Mouse (Mus musculus) midbrain, postnatal 0 days (tissue): Measurements from ENCODE around the gene Tgfbrap1. TPM values are rescaled to one million over a fixed set of nuclear protein-coding genes. Genes with fewer than 3 reads are reported as not detected.
"Not testable (repeated sequence)": the region's sequence is repeated elsewhere in the genome, so short reads cannot be mapped to it uniquely, and the experiment has no call there.

ENCODE experiments used
- ATAC-seq: fragments of 200-750 bp; cut with Nextera tagmentation; 2 replicates; pipeline ENCODE4 v1.8.0; 2017; ENCODE audit warnings: moderate number of reproducible peaks, mild to moderate bottlenecking, moderate TSS enrichment, moderate library complexity; ENCODE audit not compliant: low FRiP score
- DNase-seq: peaks from one replicate; pipeline ENCODE4 v3.0.0-alpha.2; 2015; ENCODE audit warnings: low spot score
- H3K27ac ChIP-seq: fragments of 300-500 bp; sonication (generic); 2 replicates; pipeline ENCODE4 v1.5.1; 2014; ENCODE audit warnings: low read depth, mild to moderate bottlenecking, low read length, mixed read lengths
- H3K27me3 ChIP-seq: fragments of 300-500 bp; sonication (generic); 2 replicates; pipeline ENCODE4 v1.6.1; 2014; ENCODE audit warnings: low read length, control low read depth, mixed read lengths; ENCODE audit not compliant: insufficient read depth
- H3K36me3 ChIP-seq: fragments of 300-500 bp; sonication (generic); 2 replicates; pipeline ENCODE4 v1.6.1; 2014; ENCODE audit warnings: low read length, control low read depth, mixed read lengths; ENCODE audit not compliant: insufficient read depth
- H3K4me1 ChIP-seq: fragments of 300-500 bp; sonication (generic); 2 replicates; pipeline ENCODE4 v1.6.1; 2014; ENCODE audit warnings: mild to moderate bottlenecking, control low read depth, antibody characterized with exemption, low read length, mixed read lengths; ENCODE audit not compliant: insufficient read depth
- H3K4me2 ChIP-seq: fragments of 300-500 bp; sonication (generic); 2 replicates; pipeline ENCODE4 v1.6.1; 2014; ENCODE audit warnings: low read depth, mild to moderate bottlenecking, low read length, mixed read lengths; ENCODE audit not compliant: poor library complexity, severe bottlenecking
- H3K4me3 ChIP-seq: fragments of 300-500 bp; sonication (generic); 2 replicates; pipeline ENCODE4 v1.5.1; 2014; ENCODE audit warnings: low read depth, mild to moderate bottlenecking, low read length, moderate library complexity
- H3K9ac ChIP-seq: fragments of 300-500 bp; sonication (generic); replicated peaks from 2 replicates; pipeline ENCODE4 v1.6.1; 2014; ENCODE audit warnings: mild to moderate bottlenecking, low read length, moderate library complexity, mixed read lengths; ENCODE audit not compliant: poor library complexity, severe bottlenecking
- H3K9me3 ChIP-seq: fragments of 300-500 bp; sonication (generic); 2 replicates; pipeline ENCODE4 v1.6.1; 2016; ENCODE audit warnings: low read length, control low read depth
- CTCF ChIP-seq: IDR thresholded peaks from 2 replicates; pipeline ENCODE4 v1.5.1; 2016; ENCODE audit warnings: antibody characterized with exemption, mild to moderate bottlenecking
- WGBS: fragments of 180-500 bp; shearing (Covaris S2); extraction: QIAGEN DNeasy Blood & Tissue Kit; methylation state at CpG from one replicate; pipeline ENCODE4 v1.1.7; 2014; 5-methylcytosine and 5-hydroxymethylcytosine counted together
- polyA plus RNA-seq: library from polyadenylated mRNA; unstranded; fragments of >200 nt; fragmentation: Nextera tagmentation; extraction: Ambion mirVana; gene quantifications from 2 replicates; pipeline ENCODE4 v1.2.1, GENCODE M21; 2015
- total RNA-seq: library from RNA; depleted of rRNA; stranded (reverse); fragments of >200 nt; gene quantifications from 2 replicates; pipeline ENCODE4 v1.2.3, GENCODE M21; 2014

Tgfbrap1 gene
- total and polyA plus RNA-seq, 2 experiments from 2014 or later, result 16.9 to 47.2 TPM

- TF ChIP-seq CTCF, result peak; percentile 79
- Histone ChIP-seq H3K4me3 (no peak overlapping the region), H3K4me1 (no peaks in the 10 kb centered on the region), H3K27ac (no peak overlapping the region), H3K9ac (no peak overlapping the region), H3K9me3 (no peaks in the 10 kb centered on the region), H3K27me3 (no peaks in the 10 kb centered on the region), H3K36me3 (peaks cover 3% of the 10 kb centered on the region; the same call in 1 of the 2 replicates), H3K4me2 (no peak overlapping the region)
- WGBS, result 82% methylated on average over 4 of the region's 4 CpGs
- peak; percentile 69 for DNase-seq
- ATAC-seq, result no peak
Measured at GRCm38 (mm10) chr1:43143284-43143683, 44.8 kb upstream of the Tgfbrap1 start.

- Histone ChIP-seq H3K9ac (no peak overlapping the region), H3K36me3 (peaks cover 3% of the 10 kb centered on the region; the same call in 1 of the 2 replicates), H3K9me3 (no peaks in the 10 kb centered on the region), H3K4me2 (no peak overlapping the region), H3K27me3 (no peaks in the 10 kb centered on the region), H3K4me3 (no peak overlapping the region), H3K4me1 (no peaks in the 10 kb centered on the region), H3K27ac (no peak overlapping the region)
- no peak for TF ChIP-seq CTCF
- DNase-seq (no peak), ATAC-seq (no peak)
- WGBS, result 88% methylated on average over 6 of the region's 6 CpGs
Measured at GRCm38 (mm10) chr1:43142849-43143248, 44.4 kb upstream of the Tgfbrap1 start.

DNA sequence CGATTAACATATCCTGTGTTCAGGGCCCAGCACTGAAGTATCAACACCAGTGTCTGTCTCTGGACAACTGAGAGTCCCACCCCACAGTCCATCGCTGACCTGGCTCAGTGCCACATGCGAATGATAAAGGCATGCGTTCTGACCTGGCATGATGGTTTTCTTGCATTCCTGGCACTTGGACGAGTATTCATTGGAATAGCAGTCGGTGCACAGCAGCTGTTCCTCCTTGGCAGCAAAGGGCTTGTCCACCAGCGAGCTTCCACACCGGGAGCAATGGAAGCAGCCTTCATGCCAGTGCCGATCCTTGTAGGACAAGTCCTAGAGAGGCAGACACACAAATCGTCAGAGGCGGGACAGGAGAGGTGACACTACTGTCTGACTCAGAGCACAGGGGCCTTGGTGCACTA is 43.1 kb upstream of the Tgfbrap1 start:
- H3K4me3 ChIP-seq, result no peak overlapping the region
- no peaks in the 10 kb centered on the region for H3K27me3 ChIP-seq
- H3K36me3 ChIP-seq, result peaks cover 3% of the 10 kb centered on the region; the same call in 1 of the 2 replicates
- no peak overlapping the region for H3K27ac ChIP-seq
- H3K4me2 ChIP-seq, result no peak overlapping the region
- no peaks in the 10 kb centered on the region for H3K9me3 ChIP-seq
- H3K4me1 ChIP-seq, result no peaks in the 10 kb centered on the region
- WGBS, result 85% methylated on average over 11 of the region's 11 CpGs
- TF ChIP-seq CTCF, result no peak
- ATAC-seq (no peak), DNase-seq (peak; percentile 15)
- no peak overlapping the region for H3K9ac ChIP-seq

GRCm38 (mm10) chr1:43139587-43140266 is 41.3 kb upstream of the Tgfbrap1 start:
- Histone ChIP-seq H3K4me3 (no peak overlapping the region), H3K36me3 (peaks cover 7% of the 10 kb centered on the region; the same call in 1 of the 2 replicates), H3K9ac (no peak overlapping the region), H3K27ac (no peak overlapping the region), H3K4me2 (no peak overlapping the region), H3K4me1 (no peaks in the 10 kb centered on the region), H3K27me3 (no peaks in the 10 kb centered on the region), H3K9me3 (no peaks in the 10 kb centered on the region)
- WGBS, result 48% methylated on average over 8 of the region's 8 CpGs
- peak; percentile 87 for ATAC-seq
- peak; percentile 91 for DNase-seq
- TF ChIP-seq CTCF, result peak; percentile 99

DNA sequence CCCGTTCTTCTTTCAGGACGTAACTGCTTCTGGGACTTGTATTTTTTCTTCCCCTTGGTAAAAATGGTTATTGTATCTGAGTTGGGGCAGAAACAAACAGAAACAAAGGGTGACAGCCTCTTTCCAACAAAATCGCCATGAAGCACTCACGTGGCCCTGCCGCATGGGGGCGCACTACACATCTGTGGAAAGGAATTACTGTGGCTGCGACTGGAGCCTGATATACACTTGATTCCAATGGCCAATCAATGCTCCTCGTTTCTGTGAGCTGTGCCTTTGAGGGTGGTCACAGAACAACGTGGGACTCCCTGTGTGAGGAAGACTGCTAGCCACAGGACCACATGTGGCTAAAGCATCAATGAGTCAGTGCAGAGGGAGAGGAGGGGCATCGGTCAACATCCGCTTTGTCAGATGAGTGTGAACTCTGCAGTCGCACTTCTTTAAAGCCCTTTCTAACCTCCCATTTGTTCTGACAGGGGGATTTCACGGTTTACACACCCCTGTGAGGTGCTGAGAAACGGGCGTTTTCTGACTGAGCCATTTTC is 39.9 kb upstream of the Tgfbrap1 start:
- H3K27ac ChIP-seq, result no peak overlapping the region
- WGBS, result 69% methylated on average over 15 of the region's 15 CpGs
- no peak for ATAC-seq

GRCm38 (mm10) chr1:43137334-43137733 is 38.9 kb upstream of the Tgfbrap1 start:
- no peak for ATAC-seq
- no peak overlapping the region for H3K4me3 ChIP-seq
- no peak for TF ChIP-seq CTCF
- 98% methylated on average over 5 of the region's 5 CpGs for WGBS
- H3K27me3 ChIP-seq, result no peaks in the 10 kb centered on the region
- H3K9me3 ChIP-seq, result no peaks in the 10 kb centered on the region
- no peak overlapping the region for H3K9ac ChIP-seq
- no peaks in the 10 kb centered on the region for H3K4me1 ChIP-seq
- H3K36me3 ChIP-seq, result peaks cover 7% of the 10 kb centered on the region; the same call in 1 of the 2 replicates
- no peak overlapping the region for H3K27ac ChIP-seq
- DNase-seq, result no peak
- H3K4me2 ChIP-seq, result no peak overlapping the region

More for the DNA sequence above, 39.9 kb upstream of the Tgfbrap1 start:
- Histone ChIP-seq H3K9me3 (no peaks in the 10 kb centered on the region), H3K4me2 (no peak overlapping the region), H3K4me3 (no peak overlapping the region), H3K27me3 (no peaks in the 10 kb centered on the region), H3K4me1 (no peaks in the 10 kb centered on the region), H3K36me3 (peaks cover 7% of the 10 kb centered on the region; the same call in 1 of the 2 replicates), H3K9ac (no peak overlapping the region)
- no peak for DNase-seq
- peak; percentile 35 for TF ChIP-seq CTCF

DNA sequence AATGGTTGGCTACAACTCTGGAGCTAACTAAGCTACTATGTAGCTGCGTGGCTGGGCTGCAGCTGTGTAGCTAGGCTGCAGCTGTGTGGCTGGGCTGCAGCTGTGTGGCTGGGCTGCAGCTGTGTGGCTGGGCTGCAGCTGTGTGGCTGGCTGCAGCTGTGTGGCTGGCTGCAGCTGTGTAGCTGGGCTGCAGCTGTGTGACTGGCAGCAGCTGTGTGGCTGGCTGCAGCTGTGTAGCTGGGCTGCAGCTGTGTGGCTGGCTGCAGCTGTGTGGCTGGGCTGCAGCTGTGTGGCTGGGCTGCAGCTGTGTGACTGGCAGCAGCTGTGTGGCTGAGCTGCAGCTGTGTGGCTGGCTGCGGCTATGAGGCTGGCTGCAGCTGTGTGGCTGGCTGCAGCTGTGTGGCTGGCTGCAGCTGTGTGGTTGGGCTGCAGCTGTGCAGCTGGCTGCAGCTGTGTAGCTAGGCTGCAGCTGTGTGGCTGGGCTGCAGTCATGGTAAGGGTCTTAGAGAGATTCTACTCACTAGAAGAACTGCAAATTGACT is 38.1 kb upstream of the Tgfbrap1 start:
- H3K27me3 ChIP-seq, H3K4me3 ChIP-seq, H3K4me2 ChIP-seq, DNase-seq, H3K9me3 ChIP-seq, H3K9ac ChIP-seq, H3K4me1 ChIP-seq, H3K27ac ChIP-seq, ATAC-seq, H3K36me3 ChIP-seq: not testable (repeated sequence)
- WGBS, result 72% methylated on average over 2 of the region's 2 CpGs
